Mouse (Mus musculus): ENCODE results near the gene Zfp442.
"Not testable (repeated sequence)": the region's sequence is repeated elsewhere in the genome, so short reads cannot be mapped to it uniquely, and the experiment has no call there.

Gene Zfp442

GRCm38 (mm10) chr2:150451180-150451919 lies at the start of gene Zfp442:
Gene Zfp442, minus strand, starts transcription at chr2:150451486.
- peak; percentile 49 for DNase-seq (ENCODE audit: low spot score)

GRCm38 (mm10) chr2:150500124-150500973 lies 49.1 kb upstream of the Zfp442 start:
- not testable (repeated sequence) for DNase-seq (ENCODE audit: low spot score)

GRCm38 (mm10) chr2:150493031-150493430 lies 41.7 kb upstream of the Zfp442 start:
- DNase-seq (ENCODE audit: low spot score) = no peak

- not testable (repeated sequence) for DNase-seq (ENCODE audit: low spot score)
Observed at GRCm38 (mm10) chr2:150484939-150485778, 33.9 kb upstream of the Zfp442 start, which contains the start of gene Zfp345. Gene Zfp345, minus strand, starts transcription at chr2:150485091.

GRCm38 (mm10) chr2:150439084-150439483 lies 12.2 kb downstream of the Zfp442 start:
- not testable (repeated sequence) for DNase-seq (ENCODE audit: low spot score)

GRCm38 (mm10) chr2:150412146-150412545 lies 39.1 kb downstream of the Zfp442 start:
- not testable (repeated sequence) for DNase-seq (ENCODE audit: low spot score)

GRCm38 (mm10) chr2:150390198-150390597 lies 61.1 kb downstream of the Zfp442 start:
- no peak for DNase-seq (ENCODE audit: low spot score)

- not testable (repeated sequence) for DNase-seq (ENCODE audit: low spot score)
Observed at GRCm38 (mm10) chr2:150385553-150386106, 65.7 kb downstream of the Zfp442 start.

- no peak for DNase-seq (ENCODE audit: low spot score)
Observed at GRCm38 (mm10) chr2:150362878-150363229, 88.4 kb downstream of the Zfp442 start.

- DNase-seq (ENCODE audit: low spot score) = peak; percentile 63
Observed at GRCm38 (mm10) chr2:150362113-150362877, 89.0 kb downstream of the Zfp442 start, which contains the start of gene 3300002I08Rik. Gene 3300002I08Rik, minus strand, starts transcription at chr2:150362765.

Data from ovary, postnatal 10 days (tissue).